In the genomic region with DNA sequence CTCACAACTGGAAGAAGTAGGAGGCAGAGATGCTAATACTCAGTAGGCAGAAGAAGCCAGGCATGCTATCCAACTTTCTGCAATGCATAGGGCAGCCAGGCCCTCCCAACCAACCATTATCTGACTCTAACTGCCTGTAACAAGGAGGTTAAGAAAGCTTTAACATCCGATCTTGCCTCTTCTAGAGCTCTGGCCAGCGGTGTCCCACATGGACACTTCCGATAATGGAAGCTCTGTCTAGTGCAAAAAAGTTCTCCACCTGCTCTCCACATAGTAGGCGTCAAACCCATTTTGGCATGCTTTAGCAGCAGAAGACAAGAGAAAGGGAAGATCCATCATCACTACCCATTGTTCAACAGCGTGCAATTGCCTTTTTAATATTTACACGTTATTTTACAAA, we compare ENCODE assay signal across 8 mouse cellular contexts. TPM values are rescaled to one million over a fixed set of nuclear protein-coding genes. Genes with fewer than 3 reads are reported as not detected.
DNase-seq lines count a peak whose midpoint lies in the region; ATAC-seq and TF ChIP-seq lines count a peak whose summit lies in the region.

No protein-coding gene starts in this region.

- peak overlapping the region; percentile 73 for H3K4me2 ChIP-seq in forebrain, embryonic 14.5 days (ENCODE audit: low read length)
- peak overlapping the region; percentile 81 for H3K4me2 ChIP-seq in liver, embryonic 16.5 days (ENCODE audit: low read depth, low read length)

- H3K36me3 ChIP-seq in C2C12 (ENCODE audit: control insufficient read depth, insufficient read depth), result peaks cover 48% of the 10 kb centered on the region
- peaks cover 44% of the 10 kb centered on the region for H3K36me3 ChIP-seq in forebrain, embryonic 14.5 days (ENCODE audit: control insufficient read depth, insufficient read depth, low read length)
- peaks cover 10% of the 10 kb centered on the region; the same call in 1 of the 2 replicates for H3K36me3 ChIP-seq in liver, embryonic 16.5 days (ENCODE audit: control insufficient read depth, insufficient read depth)

- no peaks in the 10 kb centered on the region for H3K27me3 ChIP-seq in C2C12 (ENCODE audit: control insufficient read depth, insufficient read depth, insufficient read length)
- H3K27me3 ChIP-seq in forebrain, embryonic 14.5 days (replicated peaks; ENCODE audit: control insufficient read depth, insufficient read depth, low read length), result no peaks in the 10 kb centered on the region
- no peaks in the 10 kb centered on the region for H3K27me3 ChIP-seq in liver, embryonic 16.5 days (ENCODE audit: control insufficient read depth, insufficient read depth, low read depth, low read length)

- TF ChIP-seq CTCF in C2C12 (IDR thresholded peaks at IDR 0.05; ENCODE audit: control insufficient read depth, insufficient read depth, insufficient read length), result no peak

- 2% methylated on average over 6 of the region's 6 CpGs for WGBS in forebrain, embryonic 14.5 days
- under 1% methylated on average over 6 of the region's 6 CpGs for WGBS in liver, embryonic 16.5 days (ENCODE audit: insufficient replicate concordance)

- no peaks in the 10 kb centered on the region for H3K9me3 ChIP-seq in forebrain, embryonic 14.5 days (replicated peaks; ENCODE audit: control insufficient read depth, low read length)
- H3K9me3 ChIP-seq in liver, embryonic 16.5 days (replicated peaks; ENCODE audit: control insufficient read depth, low read length), result no peaks in the 10 kb centered on the region

- no peak overlapping the region for H3K27ac ChIP-seq in forebrain, embryonic 14.5 days (ENCODE audit: low read depth, low read length)
- peak overlapping the region; percentile 90 for H3K27ac ChIP-seq in liver, embryonic 16.5 days (ENCODE audit: low read length)

- peak overlapping the region; percentile 69 for H3ac ChIP-seq in C2C12 (ENCODE audit: control insufficient read depth, insufficient read length, low read depth)

- H3K79me2 ChIP-seq in C2C12 (ENCODE audit: control insufficient read depth, insufficient read depth), result peaks cover 95% of the 10 kb centered on the region

- peak overlapping the region; percentile 96 for H3K9ac ChIP-seq in forebrain, embryonic 14.5 days (ENCODE audit: low read length)
- H3K9ac ChIP-seq in liver, embryonic 16.5 days (ENCODE audit: low read depth, low read length), result peak overlapping the region; percentile 76

- H3K79me3 ChIP-seq in C2C12 (ENCODE audit: low read depth), result peaks cover 90% of the 10 kb centered on the region

- ATAC-seq in forebrain, embryonic 14.5 days, result no peak
- no peak for ATAC-seq in liver, embryonic 16.5 days (ENCODE audit: low read depth)

- peak; percentile 28 for DNase-seq in embryo, embryonic 10.5 days (ENCODE audit: low spot score)
- no peak for DNase-seq in embryo, embryonic 10 days (ENCODE audit: low spot score)
- no peak for DNase-seq in forebrain, embryonic 14.5 days (ENCODE audit: low spot score)
- no peak for DNase-seq in Muller cell, postnatal 12 days (ENCODE audit: inconsistent ontology term)
- DNase-seq in thymus, postnatal 25 days, result no peak
- no peak for DNase-seq in ovary, postnatal 14 days (ENCODE audit: low spot score)

- H3K4me3 ChIP-seq in C2C12 (ENCODE audit: insufficient read depth, poor library complexity, severe bottlenecking), result peak overlapping the region; percentile 76
- H3K4me3 ChIP-seq in forebrain, embryonic 14.5 days (ENCODE audit: low read depth, low read length), result peak overlapping the region; percentile 81
- H3K4me3 ChIP-seq in liver, embryonic 16.5 days (ENCODE audit: low read depth, low read length), result peak overlapping the region; percentile 82

- H3K4me1 ChIP-seq in forebrain, embryonic 14.5 days (ENCODE audit: control insufficient read depth, insufficient read depth, low read length), result peaks cover 15% of the 10 kb centered on the region
- H3K4me1 ChIP-seq in liver, embryonic 16.5 days (ENCODE audit: control insufficient read depth, low read depth, low read length), result peaks cover 47% of the 10 kb centered on the region

TF ChIP-seq in C2C12, 6 proteins besides CTCF, POLR2A, EP300 and RAD21:
- TF ChIP-seq MYOD1 (IDR thresholded peaks at IDR 0.05; ENCODE audit: control insufficient read depth, insufficient read length, low read depth), result no peak
- TF ChIP-seq CEBPB (IDR thresholded peaks at IDR 0.05; ENCODE audit: low read depth), result no peak
- no peak for TF ChIP-seq FOSL1 (IDR thresholded peaks at IDR 0.05; ENCODE audit: insufficient read depth, low read length, poor library complexity, severe bottlenecking)
- no peak for TF ChIP-seq USF1 (IDR thresholded peaks at IDR 0.05; ENCODE audit: low read depth)
- TF ChIP-seq MAX (IDR thresholded peaks at IDR 0.05), result no peak
- TF ChIP-seq MYOG (IDR thresholded peaks at IDR 0.05; ENCODE audit: control insufficient read depth, extremely low read depth, insufficient read length), result no peak

RNA-seq across cellular contexts. Expression of gene Ccl25, which starts 1.1 kb away (rescaled TPM):
- polyA plus RNA-seq in C2C12 (2012; fragmentation: generic; extraction: Trizol), result 6.0 TPM
- 12.2 and 16.3 TPM in 2 replicates for polyA plus RNA-seq in forebrain, embryonic 14.5 days (2014; fragmentation: Nextera tagmentation; extraction: Ambion mirVana)
- 5.3 and 6.5 TPM in 2 replicates for polyA plus RNA-seq in liver, embryonic 16.5 days (2015; fragmentation: Nextera tagmentation; extraction: Ambion mirVana)

RNA-seq across cellular contexts. Expression of gene Elavl1, which starts 1.3 kb away (rescaled TPM):
- polyA plus RNA-seq in C2C12 (2012; fragmentation: generic; extraction: Trizol), result 63.8 TPM
- 134 and 153 TPM in 2 replicates for polyA plus RNA-seq in forebrain, embryonic 14.5 days (2014; fragmentation: Nextera tagmentation; extraction: Ambion mirVana)
- polyA plus RNA-seq in liver, embryonic 16.5 days (2015; fragmentation: Nextera tagmentation; extraction: Ambion mirVana), result 80.1 and 85.0 TPM in 2 replicates

RNA-seq across cellular contexts. Expression of gene Timm44, which starts 48.2 kb away (rescaled TPM):
- 38.0 TPM for polyA plus RNA-seq in C2C12 (2012; fragmentation: generic; extraction: Trizol)
- polyA plus RNA-seq in forebrain, embryonic 14.5 days (2014; fragmentation: Nextera tagmentation; extraction: Ambion mirVana), result 49.9 and 51.3 TPM in 2 replicates
- 28.3 and 30.0 TPM in 2 replicates for polyA plus RNA-seq in liver, embryonic 16.5 days (2015; fragmentation: Nextera tagmentation; extraction: Ambion mirVana)
